Mouse (Mus musculus): Measurements from ENCODE around the gene Krt33b.

Gene Krt33b

GRCm38 (mm10) chr11:99990571-99990970 lies 39.1 kb downstream of the Krt33b start:
- DNase-seq, result no peak

- no peak for DNase-seq
Measured at GRCm38 (mm10) chr11:99989881-99990405, 39.7 kb downstream of the Krt33b start.

- no peak for DNase-seq
Measured at GRCm38 (mm10) chr11:99988530-99988929, 41.1 kb downstream of the Krt33b start.

GRCm38 (mm10) chr11:99986180-99986647 lies 43.5 kb downstream of the Krt33b start, which contains the start of gene Krtap16-1:
TSS of gene Krtap16-1 (minus strand) at chr11:99986597.
- no peak for DNase-seq

GRCm38 (mm10) chr11:99985291-99986092 lies 44.2 kb downstream of the Krt33b start:
- no peak for DNase-seq

- no peak for DNase-seq
Measured at GRCm38 (mm10) chr11:99983442-99983841, 46.2 kb downstream of the Krt33b start.

- no peak for DNase-seq
Measured at GRCm38 (mm10) chr11:99982731-99983130, 46.9 kb downstream of the Krt33b start.

- no peak for DNase-seq
Measured at GRCm38 (mm10) chr11:99978953-99979352, 50.7 kb downstream of the Krt33b start, which contains the start of gene Krtap29-1. TSS of gene Krtap29-1 (minus strand) at chr11:99979053.

Measured in thymus, postnatal 14 days (tissue).